Mouse (Mus musculus): ENCODE measurements around the gene Aurkc. TPM values are rescaled to one million over a fixed set of nuclear protein-coding genes. Genes with fewer than 3 reads are reported as not detected.
"Not testable (repeated sequence)": the region's sequence is repeated elsewhere in the genome, so short reads cannot be mapped to it uniquely, and the experiment has no call there.

Gene Aurkc
- not detected in 2 replicates for polyA plus RNA-seq (2014; fragmentation: Nextera tagmentation; extraction: Ambion mirVana)

DNA sequence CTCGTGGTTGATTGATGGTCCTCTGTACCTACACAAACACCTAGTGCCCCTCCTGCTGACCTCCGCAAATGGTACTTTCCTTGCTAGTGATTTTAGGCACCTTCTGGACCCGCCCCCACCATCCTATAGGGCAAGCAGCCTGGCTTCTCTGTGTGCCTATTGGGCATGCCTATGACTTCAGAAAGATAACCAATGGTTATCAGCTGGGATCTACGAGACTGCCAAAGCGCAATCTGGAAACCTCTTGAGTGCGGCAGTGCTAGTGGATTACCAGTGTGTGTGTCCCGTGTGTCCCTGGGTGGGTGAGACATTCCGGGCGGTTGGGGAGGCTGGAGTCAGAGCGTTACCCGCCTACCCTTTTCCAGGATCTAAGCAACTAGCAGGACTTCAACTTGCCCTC is at the start of gene Aurkc:
Aurkc (plus strand) TSS at position 50 of the 400 bp plus-strand sequence.
- not testable (repeated sequence) for H3K4me1 ChIP-seq (ENCODE audit: control insufficient read depth in 2 of 2, insufficient read depth in 2 of 2, low read length in 2 of 2); ATAC-seq (ENCODE audit: insufficient number of reproducible peaks, insufficient read depth, low FRiP score, low read depth); H3K36me3 ChIP-seq (ENCODE audit: control insufficient read depth, insufficient read depth, low read length); H3K9ac ChIP-seq (ENCODE audit: low read length); H3K27me3 ChIP-seq (ENCODE audit: control insufficient read depth, insufficient read depth, low read length); H3K27ac ChIP-seq (replicated peaks in 1 of 2; ENCODE audit: control insufficient read depth in 1 of 2, insufficient read depth in 1 of 2, low read depth in 2 of 2, low read length in 2 of 2); H3K9me3 ChIP-seq (ENCODE audit: control insufficient read depth, low read length); H3K4me2 ChIP-seq (ENCODE audit: low read length); H3K4me3 ChIP-seq (ENCODE audit: control insufficient read depth in 1 of 2, insufficient read depth in 1 of 2, low read depth in 1 of 2, low read length in 2 of 2)
- WGBS = 61% methylated on average over 11 of the region's 11 CpGs

DNA sequence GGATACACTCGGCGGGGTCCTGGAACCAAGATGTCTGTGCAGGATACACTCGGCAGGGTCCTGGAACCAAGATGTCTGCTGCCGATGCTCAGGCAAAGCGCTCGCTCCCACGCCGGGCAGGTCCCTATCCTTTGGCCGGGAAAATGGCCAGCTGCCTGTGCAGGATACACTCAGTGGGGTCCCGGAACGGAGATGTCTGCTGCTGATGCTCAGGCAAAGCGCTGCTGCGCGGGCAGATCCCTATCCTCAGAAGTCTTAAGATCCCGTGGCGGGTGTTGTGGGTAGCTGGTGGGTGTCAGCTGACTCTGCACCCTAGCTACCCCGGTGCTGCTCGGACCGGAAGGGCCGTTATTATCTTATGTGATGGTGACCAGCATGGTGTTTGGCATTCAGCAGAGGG is 47.0 kb upstream of the Aurkc start:
- 86% methylated on average over 18 of the region's 20 CpGs for WGBS
- not testable (repeated sequence) for H3K27ac ChIP-seq (replicated peaks in 1 of 2; ENCODE audit: control insufficient read depth in 1 of 2, insufficient read depth in 1 of 2, low read depth in 2 of 2, low read length in 2 of 2); ATAC-seq (ENCODE audit: insufficient number of reproducible peaks, insufficient read depth, low FRiP score, low read depth); H3K36me3 ChIP-seq (ENCODE audit: control insufficient read depth, insufficient read depth, low read length); H3K9me3 ChIP-seq (ENCODE audit: control insufficient read depth, low read length); H3K27me3 ChIP-seq (ENCODE audit: control insufficient read depth, insufficient read depth, low read length); H3K4me3 ChIP-seq (ENCODE audit: control insufficient read depth in 1 of 2, insufficient read depth in 1 of 2, low read depth in 1 of 2, low read length in 2 of 2); H3K4me2 ChIP-seq (ENCODE audit: low read length); H3K4me1 ChIP-seq (ENCODE audit: control insufficient read depth in 2 of 2, insufficient read depth in 2 of 2, low read length in 2 of 2); H3K9ac ChIP-seq (ENCODE audit: low read length)

DNA sequence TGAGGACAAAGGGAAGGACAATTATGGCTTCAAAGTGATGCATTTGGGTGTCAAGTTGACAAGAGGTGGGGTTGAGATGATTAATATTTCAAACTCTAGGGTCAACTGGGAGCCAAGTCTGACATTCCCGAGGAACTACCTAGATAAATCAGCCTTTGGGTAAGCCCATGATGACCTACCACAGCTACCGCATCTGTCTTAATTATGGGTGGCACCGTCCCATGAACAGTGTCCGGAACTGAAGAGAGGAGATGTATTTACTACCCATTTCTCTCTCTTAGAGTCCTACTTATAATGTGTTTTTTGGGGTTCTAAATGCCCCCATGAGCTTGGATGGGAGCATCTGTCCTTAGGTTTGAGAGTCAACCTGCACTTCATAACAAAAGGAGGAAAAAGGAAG is 38.5 kb upstream of the Aurkc start:
- WGBS = 79% methylated on average over 4 of the region's 4 CpGs
- H3K4me3 ChIP-seq (ENCODE audit: control insufficient read depth in 1 of 2, insufficient read depth in 1 of 2, low read depth in 1 of 2, low read length in 2 of 2) = no peak overlapping the region
- no peak overlapping the region for H3K9ac ChIP-seq (ENCODE audit: low read length)
- H3K9me3 ChIP-seq (ENCODE audit: control insufficient read depth, low read length) = 0 out of 2 replicates have a peak, but pooled peaks cover 3% of the 10 kb centered on the region
- no peaks in the 10 kb centered on the region for H3K27me3 ChIP-seq (ENCODE audit: control insufficient read depth, insufficient read depth, low read length)
- H3K4me1 ChIP-seq (ENCODE audit: control insufficient read depth in 2 of 2, insufficient read depth in 2 of 2, low read length in 2 of 2) = no peaks in the 10 kb centered on the region
- no peak overlapping the region for H3K27ac ChIP-seq (replicated peaks in 1 of 2; ENCODE audit: control insufficient read depth in 1 of 2, insufficient read depth in 1 of 2, low read depth in 2 of 2, low read length in 2 of 2)
- ATAC-seq (ENCODE audit: insufficient number of reproducible peaks, insufficient read depth, low FRiP score, low read depth) = no peak
- H3K4me2 ChIP-seq (ENCODE audit: low read length) = no peak overlapping the region
- no peaks in the 10 kb centered on the region for H3K36me3 ChIP-seq (ENCODE audit: control insufficient read depth, insufficient read depth, low read length)

DNA sequence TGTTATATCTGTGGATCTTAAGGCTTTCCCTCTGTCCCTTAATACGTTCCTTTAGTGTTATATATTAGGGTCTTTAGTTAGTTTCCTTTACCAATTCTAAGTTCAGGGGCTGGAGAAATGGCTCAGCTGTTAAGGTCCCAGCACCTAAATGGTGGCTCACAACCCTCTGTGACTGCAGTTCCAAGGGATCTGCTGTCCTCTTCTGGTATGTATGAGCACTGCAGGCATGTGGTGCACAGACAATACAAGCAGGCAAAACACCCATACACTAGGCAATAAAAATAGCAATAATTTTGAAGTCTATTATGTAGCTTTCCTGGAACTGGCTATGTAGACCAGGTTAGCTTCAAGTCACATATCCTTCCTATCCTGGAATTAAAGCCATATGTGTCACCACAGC is 36.5 kb upstream of the Aurkc start:
- 0 out of 2 replicates have a peak, but pooled peaks cover 3% of the 10 kb centered on the region for H3K9me3 ChIP-seq (ENCODE audit: control insufficient read depth, low read length)
- ATAC-seq (ENCODE audit: insufficient number of reproducible peaks, insufficient read depth, low FRiP score, low read depth) = no peak
- no peaks in the 10 kb centered on the region for H3K4me1 ChIP-seq (ENCODE audit: control insufficient read depth in 2 of 2, insufficient read depth in 2 of 2, low read length in 2 of 2)
- H3K9ac ChIP-seq (ENCODE audit: low read length) = no peak overlapping the region
- H3K27ac ChIP-seq (replicated peaks in 1 of 2; ENCODE audit: control insufficient read depth in 1 of 2, insufficient read depth in 1 of 2, low read depth in 2 of 2, low read length in 2 of 2) = no peak overlapping the region
- H3K27me3 ChIP-seq (ENCODE audit: control insufficient read depth, insufficient read depth, low read length) = no peaks in the 10 kb centered on the region
- H3K4me3 ChIP-seq (ENCODE audit: control insufficient read depth in 1 of 2, insufficient read depth in 1 of 2, low read depth in 1 of 2, low read length in 2 of 2) = no peak overlapping the region
- H3K4me2 ChIP-seq (ENCODE audit: low read length) = no peak overlapping the region
- WGBS = 73% methylated on average over 1 of the region's 1 CpGs
- H3K36me3 ChIP-seq (ENCODE audit: control insufficient read depth, insufficient read depth, low read length) = no peaks in the 10 kb centered on the region

DNA sequence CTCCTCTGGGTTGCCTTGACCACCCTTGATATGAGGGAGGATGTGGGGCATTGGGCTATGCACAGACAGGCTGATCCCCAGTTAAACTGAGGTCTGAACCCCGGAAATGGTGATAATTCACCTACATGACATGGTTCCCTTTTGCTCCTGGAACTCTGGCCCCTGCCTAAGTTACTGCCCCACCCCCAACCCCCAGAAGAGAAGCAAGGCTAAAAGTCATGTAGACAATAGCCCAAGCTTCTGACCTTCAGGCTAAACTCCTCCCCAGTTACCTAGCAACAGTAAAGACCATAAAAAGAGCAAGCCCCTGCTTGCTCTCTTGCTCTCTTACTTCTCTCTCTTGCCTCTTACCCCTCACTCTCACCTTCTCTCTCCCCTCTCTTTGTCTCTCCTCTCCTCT is 21.5 kb upstream of the Aurkc start:
- Histone ChIP-seq H3K27ac (replicated peaks in 1 of 2; ENCODE audit: control insufficient read depth in 1 of 2, insufficient read depth in 1 of 2, low read depth in 2 of 2, low read length in 2 of 2) (no peak overlapping the region), H3K27me3 (ENCODE audit: control insufficient read depth, insufficient read depth, low read length) (no peaks in the 10 kb centered on the region), H3K9me3 (ENCODE audit: control insufficient read depth, low read length) (0 out of 2 replicates have a peak, but pooled peaks cover 3% of the 10 kb centered on the region), H3K36me3 (ENCODE audit: control insufficient read depth, insufficient read depth, low read length) (no peaks in the 10 kb centered on the region), H3K4me2 (ENCODE audit: low read length) (no peak overlapping the region), H3K4me3 (ENCODE audit: control insufficient read depth in 1 of 2, insufficient read depth in 1 of 2, low read depth in 1 of 2, low read length in 2 of 2) (no peak overlapping the region), H3K4me1 (ENCODE audit: control insufficient read depth in 2 of 2, insufficient read depth in 2 of 2, low read length in 2 of 2) (no peaks in the 10 kb centered on the region), H3K9ac (ENCODE audit: low read length) (no peak overlapping the region)
- WGBS = 85% methylated on average over 1 of the region's 1 CpGs
- no peak for ATAC-seq (ENCODE audit: insufficient number of reproducible peaks, insufficient read depth, low FRiP score, low read depth)

DNA sequence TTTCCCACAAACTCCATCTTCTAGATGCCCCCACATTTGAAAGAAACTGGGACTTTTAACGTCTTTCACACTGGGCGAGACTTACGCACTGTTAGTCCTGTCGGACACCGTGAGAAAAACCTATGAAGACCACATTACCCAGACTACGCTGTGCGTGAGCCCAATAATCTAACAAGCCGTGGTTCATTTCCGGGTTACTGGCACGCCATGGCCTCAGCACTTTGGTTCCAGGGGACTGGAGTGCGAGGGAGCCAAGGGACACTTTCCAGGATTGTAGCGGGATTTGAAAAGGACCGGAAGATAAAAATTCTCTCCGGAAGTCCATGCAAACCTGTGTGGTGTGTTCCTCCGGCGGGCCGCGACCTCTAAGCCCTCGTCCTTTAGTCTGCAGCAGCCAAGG is 18.2 kb upstream of the Aurkc start:
- H3K27ac ChIP-seq (replicated peaks in 1 of 2; ENCODE audit: control insufficient read depth in 1 of 2, insufficient read depth in 1 of 2, low read depth in 2 of 2, low read length in 2 of 2) = no peak overlapping the region
- 84% methylated on average over 19 of the region's 19 CpGs for WGBS
- no peak overlapping the region for H3K4me2 ChIP-seq (ENCODE audit: low read length)
- H3K4me1 ChIP-seq (ENCODE audit: control insufficient read depth in 2 of 2, insufficient read depth in 2 of 2, low read length in 2 of 2) = no peaks in the 10 kb centered on the region
- ATAC-seq (ENCODE audit: insufficient number of reproducible peaks, insufficient read depth, low FRiP score, low read depth) = no peak
- no peaks in the 10 kb centered on the region for H3K27me3 ChIP-seq (ENCODE audit: control insufficient read depth, insufficient read depth, low read length)
- no peaks in the 10 kb centered on the region for H3K36me3 ChIP-seq (ENCODE audit: control insufficient read depth, insufficient read depth, low read length)
- 0 out of 2 replicates have a peak, but pooled peaks cover 3% of the 10 kb centered on the region for H3K9me3 ChIP-seq (ENCODE audit: control insufficient read depth, low read length)
- no peak overlapping the region for H3K9ac ChIP-seq (ENCODE audit: low read length)
- H3K4me3 ChIP-seq (ENCODE audit: control insufficient read depth in 1 of 2, insufficient read depth in 1 of 2, low read depth in 1 of 2, low read length in 2 of 2) = no peak overlapping the region

DNA sequence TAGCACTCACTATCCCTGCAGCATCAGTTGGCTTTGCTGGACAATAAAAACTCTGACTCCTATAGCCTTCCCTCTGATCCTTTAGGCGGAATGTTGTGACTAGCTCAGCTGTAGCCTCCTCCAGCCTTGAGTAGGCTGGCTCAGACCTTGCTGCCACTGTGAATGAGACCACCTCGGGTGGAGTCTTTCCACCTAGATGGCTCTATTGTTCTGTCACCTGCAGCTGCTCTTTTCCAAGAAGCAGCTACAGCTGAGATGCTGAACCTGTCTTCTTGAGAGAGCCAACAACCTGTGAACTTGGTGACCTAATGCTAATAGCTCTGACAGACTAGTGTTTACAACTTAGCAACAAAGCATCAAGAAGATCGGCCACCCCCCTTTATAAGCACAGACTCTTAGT is 3.8 kb downstream of the Aurkc start:
- H3K4me2 ChIP-seq (ENCODE audit: low read length); H3K9ac ChIP-seq (ENCODE audit: low read length); H3K4me3 ChIP-seq (ENCODE audit: control insufficient read depth in 1 of 2, insufficient read depth in 1 of 2, low read depth in 1 of 2, low read length in 2 of 2); H3K27ac ChIP-seq (replicated peaks in 1 of 2; ENCODE audit: control insufficient read depth in 1 of 2, insufficient read depth in 1 of 2, low read depth in 2 of 2, low read length in 2 of 2); H3K27me3 ChIP-seq (ENCODE audit: control insufficient read depth, insufficient read depth, low read length); ATAC-seq (ENCODE audit: insufficient number of reproducible peaks, insufficient read depth, low FRiP score, low read depth); H3K9me3 ChIP-seq (ENCODE audit: control insufficient read depth, low read length); H3K4me1 ChIP-seq (ENCODE audit: control insufficient read depth in 2 of 2, insufficient read depth in 2 of 2, low read length in 2 of 2); H3K36me3 ChIP-seq (ENCODE audit: control insufficient read depth, insufficient read depth, low read length): not testable (repeated sequence)
- 64% methylated on average over 3 of the region's 3 CpGs for WGBS

DNA sequence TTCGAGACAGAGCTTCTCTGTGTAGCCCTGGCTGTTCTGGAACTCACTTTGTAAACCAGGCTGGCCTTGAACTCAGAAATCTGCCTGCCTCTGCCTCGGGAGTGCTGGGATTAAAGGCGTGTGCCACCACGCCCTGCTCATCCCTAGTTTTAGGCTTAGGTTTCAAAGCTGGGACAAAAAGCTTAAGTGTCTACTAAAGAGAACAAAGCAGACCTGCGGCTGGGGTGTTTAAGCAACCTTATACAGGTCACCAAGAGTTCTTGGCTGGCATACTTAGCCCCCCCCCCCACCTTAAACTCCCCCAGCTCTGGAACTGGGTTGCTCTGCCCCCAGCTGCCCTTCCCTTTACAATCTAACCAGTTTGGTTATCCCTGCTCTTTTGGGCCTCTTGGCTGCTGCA is 10.3 kb downstream of the Aurkc start:
- H3K4me3 ChIP-seq (ENCODE audit: control insufficient read depth in 1 of 2, insufficient read depth in 1 of 2, low read depth in 1 of 2, low read length in 2 of 2); ATAC-seq (ENCODE audit: insufficient number of reproducible peaks, insufficient read depth, low FRiP score, low read depth); H3K9ac ChIP-seq (ENCODE audit: low read length); H3K4me2 ChIP-seq (ENCODE audit: low read length); H3K36me3 ChIP-seq (ENCODE audit: control insufficient read depth, insufficient read depth, low read length); H3K9me3 ChIP-seq (ENCODE audit: control insufficient read depth, low read length); H3K4me1 ChIP-seq (ENCODE audit: control insufficient read depth in 2 of 2, insufficient read depth in 2 of 2, low read length in 2 of 2); H3K27ac ChIP-seq (replicated peaks in 1 of 2; ENCODE audit: control insufficient read depth in 1 of 2, insufficient read depth in 1 of 2, low read depth in 2 of 2, low read length in 2 of 2); H3K27me3 ChIP-seq (ENCODE audit: control insufficient read depth, insufficient read depth, low read length): not testable (repeated sequence)
- 63% methylated on average over 5 of the region's 5 CpGs for whole genome bisulfite sequencing

Measured in heart, embryonic 14.5 days (tissue).